Mouse (Mus musculus) hindlimb bud, embryonic 11.5 days (tissue): ENCODE results near the gene Rhoj.
"Not testable (repeated sequence)": the region's sequence is repeated elsewhere in the genome, so short reads cannot be mapped to it uniquely, and the experiment has no call there.

Source experiments
- DNase-seq: peaks from one replicate; pipeline ENCODE4 v3.0.0-alpha.2; 2012; ENCODE audit warnings: low read depth, low spot score; ENCODE audit errors: extremely low spot score

Gene Rhoj

GRCm38 (mm10) chr12:75349537-75349936, 41.4 kb downstream of the Rhoj start:
- not testable (repeated sequence) for DNase-seq

- no peak for DNase-seq
Observed at GRCm38 (mm10) chr12:75350750-75351149, 42.6 kb downstream of the Rhoj start.

GRCm38 (mm10) chr12:75351846-75352245, 43.7 kb downstream of the Rhoj start:
- no peak for DNase-seq

GRCm38 (mm10) chr12:75352410-75352809, 44.3 kb downstream of the Rhoj start:
- DNase-seq: no peak

- DNase-seq: no peak
Observed at GRCm38 (mm10) chr12:75354354-75354753, 46.2 kb downstream of the Rhoj start.

GRCm38 (mm10) chr12:75357781-75358180, 49.7 kb downstream of the Rhoj start:
- no peak for DNase-seq

GRCm38 (mm10) chr12:75358714-75359113, 50.6 kb downstream of the Rhoj start:
- DNase-seq: no peak

GRCm38 (mm10) chr12:75359500-75359899, 51.4 kb downstream of the Rhoj start:
- DNase-seq: no peak

- DNase-seq: no peak
Observed at GRCm38 (mm10) chr12:75359921-75360482, 51.9 kb downstream of the Rhoj start.

GRCm38 (mm10) chr12:75362456-75362855, 54.3 kb downstream of the Rhoj start:
- no peak for DNase-seq

- DNase-seq: no peak
Observed at GRCm38 (mm10) chr12:75364416-75364815, 56.3 kb downstream of the Rhoj start.

GRCm38 (mm10) chr12:75365621-75366124, 57.6 kb downstream of the Rhoj start:
- no peak for DNase-seq

- no peak for DNase-seq
Observed at GRCm38 (mm10) chr12:75367371-75367770, 59.2 kb downstream of the Rhoj start.

- DNase-seq: no peak
Observed at GRCm38 (mm10) chr12:75368527-75368926, 60.4 kb downstream of the Rhoj start.

- DNase-seq: no peak
Observed at GRCm38 (mm10) chr12:75369418-75369851, 61.3 kb downstream of the Rhoj start.

- DNase-seq: no peak
Observed at GRCm38 (mm10) chr12:75374437-75374836, 66.3 kb downstream of the Rhoj start.

- DNase-seq: no peak
Observed at GRCm38 (mm10) chr12:75375060-75375459, 66.9 kb downstream of the Rhoj start.

- no peak for DNase-seq
Observed at GRCm38 (mm10) chr12:75376126-75376525, 68.0 kb downstream of the Rhoj start.

GRCm38 (mm10) chr12:75386731-75387130, 78.6 kb downstream of the Rhoj start:
- DNase-seq: no peak

- DNase-seq: no peak
Observed at GRCm38 (mm10) chr12:75387156-75387555, 79.0 kb downstream of the Rhoj start.

GRCm38 (mm10) chr12:75387846-75388245, 79.7 kb downstream of the Rhoj start:
- no peak for DNase-seq

- DNase-seq: no peak
Observed at GRCm38 (mm10) chr12:75388521-75388920, 80.4 kb downstream of the Rhoj start.
